Mouse (Mus musculus) spleen, adult 2 months (tissue): ENCODE data around the gene Rab40c. TPM values are rescaled to one million over a fixed set of nuclear protein-coding genes. Genes with fewer than 3 reads are reported as not detected.
A peak's percentile ranks its signal among the peaks of the same experiment; 100 is the strongest.

Experiments
- DNase-seq, 2 experiments: peaks; one replicate each; pipeline versions ENCODE4 v3.0.0 to v3.0.0-alpha.2; 2012 to 2021; ENCODE audit warnings: low spot score in 2 of 2, low read depth in 1 of 2
- H3K27ac ChIP-seq: fragments of 200-500 bp; 2 replicates; pipeline ENCODE4 v1.5.1; 2012; ENCODE audit warnings: low read length, inconsistent platforms; ENCODE audit not compliant: insufficient read depth
- H3K27me3 ChIP-seq: fragments of 200-500 bp; 2 replicates; pipeline ENCODE4 v1.6.1; 2012; ENCODE audit warnings: mild to moderate bottlenecking, moderate library complexity, low read length, inconsistent platforms; ENCODE audit not compliant: control insufficient read depth, insufficient read depth
- H3K36me3 ChIP-seq: fragments of 200-500 bp; 2 replicates; pipeline ENCODE4 v1.6.1; 2012; ENCODE audit warnings: mild to moderate bottlenecking, low read length, inconsistent platforms; ENCODE audit not compliant: control insufficient read depth, insufficient read depth
- H3K4me1 ChIP-seq: fragments of 200-500 bp; 2 replicates; pipeline ENCODE4 v1.6.1; 2011; ENCODE audit warnings: inconsistent platforms; ENCODE audit not compliant: control insufficient read depth, insufficient read depth, insufficient read length
- H3K4me3 ChIP-seq: fragments of 200-500 bp; 2 replicates; pipeline ENCODE4 v1.5.1; 2011; ENCODE audit warnings: mild to moderate bottlenecking, inconsistent platforms; ENCODE audit not compliant: insufficient read depth, insufficient read length; ENCODE audit errors: extremely low read depth
- CTCF ChIP-seq: fragments of 200-500 bp; IDR thresholded peaks from 2 replicates; pipeline ENCODE4 v1.5.1; 2011; ENCODE audit warnings: mild to moderate bottlenecking, inconsistent platforms; ENCODE audit not compliant: insufficient read depth, insufficient read length, insufficient replicate concordance; ENCODE audit errors: extremely low read depth
- POLR2A ChIP-seq: fragments of 200-500 bp; IDR thresholded peaks from 2 replicates; pipeline ENCODE4 v1.6.1; 2011; ENCODE audit warnings: low read depth, low read length, inconsistent platforms
- WGBS: fragments of 180-500 bp; shearing (Covaris S2); methylation state at CpG from one replicate; pipeline ENCODE4 v1.1.7; 2018; 5-methylcytosine and 5-hydroxymethylcytosine counted together
- polyA plus RNA-seq: library from polyadenylated mRNA; depleted of rRNA; stranded (reverse); fragments of >200 nt; gene quantifications from 2 replicates; pipeline ENCODE4 v1.2.3, GENCODE M21; 2012

Gene Rab40c
- polyA plus RNA-seq, 1 experiment = 31.6 TPM

- no peaks in the 10 kb centered on the region for H3K27me3 ChIP-seq
- peak overlapping the region; percentile 92 for H3K4me3 ChIP-seq
- TF ChIP-seq POLR2A = peak; percentile 62
- no peak for TF ChIP-seq CTCF
- peak overlapping the region; percentile 78 for H3K27ac ChIP-seq
- H3K4me1 ChIP-seq = peaks cover 9% of the 10 kb centered on the region; the same call in 1 of the 2 replicates
- peak; percentile 50 to 66 for DNase-seq
- WGBS = 3% methylated on average over 54 of the region's 54 CpGs
- peaks cover 6% of the 10 kb centered on the region for H3K36me3 ChIP-seq
Observed at GRCm38 (mm10) chr17:25941511-25942241, 22.1 kb upstream of the Rab40c start.

- no peak overlapping the region for H3K4me3 ChIP-seq
- peaks cover 58% of the 10 kb centered on the region for H3K36me3 ChIP-seq
- no peak for TF ChIP-seq POLR2A
- TF ChIP-seq CTCF = no peak
- no peak for DNase-seq
- no peaks in the 10 kb centered on the region for H3K4me1 ChIP-seq
- 100% methylated on average over 1 of the region's 1 CpGs for WGBS
- no peak overlapping the region for H3K27ac ChIP-seq
- H3K27me3 ChIP-seq = no peaks in the 10 kb centered on the region
Observed at GRCm38 (mm10) chr17:25934526-25934925, 15.0 kb upstream of the Rab40c start.

DNA sequence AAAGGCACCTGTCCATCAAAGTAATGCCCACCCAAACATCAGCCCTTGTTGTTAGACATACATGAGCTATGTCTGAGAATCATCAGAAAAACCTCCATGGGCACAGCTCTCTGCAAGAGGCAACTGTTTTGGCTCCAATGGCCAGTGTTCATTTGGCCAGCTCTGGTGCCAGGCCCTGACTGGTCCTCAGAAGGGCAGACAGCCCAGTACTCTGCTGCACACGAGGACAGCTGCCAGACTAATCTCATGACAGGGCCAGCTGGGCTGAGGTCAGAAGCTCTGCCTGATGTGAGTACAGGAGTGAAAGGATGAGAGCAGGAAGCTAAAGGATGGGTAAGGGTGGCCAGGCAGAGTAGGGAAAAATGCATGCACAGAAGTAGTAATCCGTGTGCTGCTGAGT is 5.8 kb upstream of the Rab40c start:
- Histone ChIP-seq H3K27ac (no peak overlapping the region), H3K27me3 (no peaks in the 10 kb centered on the region), H3K4me1 (no peaks in the 10 kb centered on the region), H3K36me3 (peaks cover 25% of the 10 kb centered on the region), H3K4me3 (no peak overlapping the region)
- 92% methylated on average over 2 of the region's 2 CpGs for WGBS
- DNase-seq = no peak
- TF ChIP-seq CTCF = no peak
- no peak for TF ChIP-seq POLR2A

GRCm38 (mm10) chr17:25922120-25922519 is 2.6 kb upstream of the Rab40c start:
- Histone ChIP-seq H3K4me3 (no peak overlapping the region), H3K27ac (no peak overlapping the region), H3K36me3 (peaks cover 6% of the 10 kb centered on the region), H3K4me1 (peaks cover 9% of the 10 kb centered on the region; the same call in 1 of the 2 replicates), H3K27me3 (no peaks in the 10 kb centered on the region)
- DNase-seq = no peak
- WGBS = 66% methylated on average over 5 of the region's 5 CpGs
- TF ChIP-seq CTCF = no peak
- TF ChIP-seq POLR2A = no peak

DNA sequence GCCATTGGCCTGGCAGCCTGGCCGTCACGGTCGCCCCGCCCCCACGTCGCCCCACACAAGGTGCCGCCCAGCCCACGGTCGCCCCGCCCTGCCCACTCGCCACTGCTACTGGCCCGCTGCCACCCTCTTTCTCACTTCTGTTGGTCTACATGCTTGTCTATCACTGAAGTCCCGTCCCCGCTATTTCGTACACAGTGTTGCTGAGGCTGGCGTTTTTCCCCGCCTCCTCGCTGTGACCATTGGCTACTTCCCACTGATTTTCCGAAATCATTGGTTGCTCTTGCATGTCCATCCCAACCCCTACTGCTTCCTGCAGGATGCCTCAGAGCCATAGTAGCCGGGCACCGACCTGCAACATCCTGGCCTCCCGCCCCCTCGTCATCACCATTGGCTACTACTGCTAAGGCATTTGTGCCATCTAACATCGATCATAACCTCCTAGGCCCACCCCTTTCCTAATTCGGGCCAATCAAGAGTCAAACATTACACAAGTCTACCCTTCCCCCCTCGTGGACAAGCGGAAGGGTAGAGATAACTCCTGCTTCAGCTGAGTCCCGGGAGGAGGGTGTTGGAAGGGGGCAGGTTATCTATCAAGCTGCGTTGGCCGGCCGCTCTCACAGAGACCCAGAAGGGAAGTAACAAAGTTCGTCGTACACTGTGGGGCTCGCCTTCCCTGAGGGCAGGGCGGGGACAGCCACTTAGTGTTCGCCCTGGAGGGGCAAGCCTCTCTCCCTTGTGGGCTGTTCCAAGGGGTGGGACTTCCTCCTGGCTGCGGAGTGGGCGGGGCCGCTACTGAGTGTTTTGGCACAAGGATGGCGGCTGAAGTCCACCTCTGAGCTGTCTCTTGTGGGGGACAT is 487 bp upstream of the Rab40c start:
- no peaks in the 10 kb centered on the region for H3K27me3 ChIP-seq
- TF ChIP-seq POLR2A = peak; percentile 54
- TF ChIP-seq CTCF = no peak
- peaks cover 9% of the 10 kb centered on the region; the same call in 1 of the 2 replicates for H3K4me1 ChIP-seq
- H3K36me3 ChIP-seq = no peaks in the 10 kb centered on the region
- H3K4me3 ChIP-seq = peak overlapping the region; percentile 80
- under 1% methylated on average over 38 of the region's 40 CpGs for WGBS
- DNase-seq = peak; percentile 99 to 100
- H3K27ac ChIP-seq = peak overlapping the region; percentile 94

DNA sequence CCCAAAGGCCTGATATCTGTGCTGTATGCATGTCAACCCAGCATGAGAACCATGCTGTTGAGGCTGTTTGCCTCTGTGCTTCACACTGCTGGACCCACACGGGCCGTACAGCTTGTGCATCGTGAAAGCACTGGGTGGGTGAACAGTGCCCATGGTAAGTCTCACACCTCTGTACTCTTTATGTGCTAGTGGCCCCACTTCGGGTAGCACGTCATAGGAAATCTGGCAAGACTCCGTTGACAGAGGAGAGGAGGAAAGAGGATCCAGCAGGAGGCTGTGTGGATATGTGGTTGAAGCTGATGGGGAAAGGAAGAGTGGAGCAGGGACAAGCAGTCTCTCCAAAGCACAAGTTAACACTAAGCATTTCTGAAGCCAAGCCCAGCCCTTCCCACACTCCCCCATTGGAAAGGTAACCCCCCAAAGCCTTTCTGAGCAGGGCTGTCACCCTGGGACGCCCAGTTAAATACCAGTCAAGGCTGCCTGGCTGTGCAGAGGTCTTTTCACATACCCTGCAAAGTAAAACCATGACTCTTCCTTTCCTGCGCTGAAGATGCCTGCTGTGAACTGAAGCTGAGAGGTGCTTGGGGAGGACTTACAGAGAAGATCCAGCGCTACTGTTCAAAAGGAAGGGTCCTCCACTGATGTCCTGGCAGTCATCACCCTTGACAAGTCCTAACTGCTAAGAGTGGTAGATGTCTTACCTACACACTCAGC is 1.3 kb downstream of the Rab40c start:
- Histone ChIP-seq H3K36me3 (no peaks in the 10 kb centered on the region), H3K27ac (no peak overlapping the region), H3K4me1 (peaks cover 21% of the 10 kb centered on the region; the same call in 1 of the 2 replicates), H3K27me3 (no peaks in the 10 kb centered on the region), H3K4me3 (no peak overlapping the region)
- no peak for DNase-seq
- 86% methylated on average over 9 of the region's 9 CpGs for WGBS
- no peak for TF ChIP-seq POLR2A
- no peak for TF ChIP-seq CTCF
